Mouse (Mus musculus) layer of hippocampus, adult 9-11 months (tissue): ENCODE measurements at regions not wholly inside any gene's neighbourhood (a gene's known extent, or its start where the extent isn't known, plus 50 kb on each side); places are given as distances from the start of the nearest gene placed in this dataset.
"Not testable (repeated sequence)": the region's sequence is repeated elsewhere in the genome, so short reads cannot be mapped to it uniquely, and the experiment has no call there.

ENCODE experiments used
- DNase-seq: peaks from one replicate; pipeline ENCODE4 v3.0.0; 2022

DNA sequence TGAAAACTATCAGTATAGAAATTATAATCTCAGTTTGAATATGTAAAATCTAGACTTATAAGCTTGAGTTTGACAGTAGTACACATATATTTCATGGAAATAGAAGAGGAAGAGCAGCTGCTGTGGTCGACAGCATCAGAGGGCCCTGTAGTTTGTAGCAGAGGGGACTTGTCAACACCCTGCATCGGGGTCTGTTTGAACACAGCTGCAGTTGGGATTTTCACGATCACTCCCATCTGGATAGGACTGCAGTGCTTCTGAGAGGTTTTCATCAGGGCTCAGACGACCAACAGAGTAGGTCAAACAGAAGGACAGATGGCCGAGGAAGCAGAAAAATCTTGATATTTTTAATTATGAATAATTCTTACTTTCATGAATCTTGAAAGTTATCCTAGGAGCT lies 523.8 kb downstream of the Tpm3-rs7 start:
- DNase-seq = no peak

DNA sequence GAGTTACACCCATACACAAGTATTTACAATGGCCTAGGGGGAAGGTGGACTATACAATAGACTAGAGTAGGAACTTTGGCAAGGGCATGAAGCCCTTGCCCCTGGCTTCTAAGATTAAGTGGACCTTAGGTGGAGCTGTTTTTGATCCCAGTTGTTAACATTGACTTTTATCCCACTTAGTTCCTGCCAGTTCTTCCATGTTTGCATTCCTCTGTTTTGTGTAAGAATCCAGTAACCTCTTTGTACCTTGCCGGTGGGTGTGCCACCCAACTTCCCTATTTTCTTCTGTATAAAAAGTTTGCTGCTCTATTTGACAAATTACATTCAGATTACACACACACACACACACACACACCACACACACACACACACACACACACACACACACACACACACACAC lies 533.4 kb downstream of the Tpm3-rs7 start:
- not testable (repeated sequence) for DNase-seq

DNA sequence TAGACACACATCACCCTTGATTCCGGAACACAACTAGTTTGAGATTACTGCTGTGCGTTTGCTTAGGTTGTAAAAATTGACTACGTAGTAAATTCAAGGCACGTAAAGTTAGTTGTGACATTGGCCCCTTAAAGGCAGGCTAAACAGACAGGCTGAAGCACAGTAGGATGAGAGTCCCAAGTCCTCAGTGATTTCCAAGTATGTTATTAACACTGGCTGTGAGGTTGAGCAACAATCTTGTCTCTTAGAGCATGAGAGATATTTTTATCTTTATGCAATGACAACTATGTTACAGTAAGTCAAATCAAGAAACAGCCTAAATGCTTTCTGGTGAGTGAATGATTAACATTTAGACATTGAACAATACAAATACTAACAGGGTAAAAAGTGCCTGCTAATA lies 538.6 kb downstream of the Tpm3-rs7 start:
- no peak for DNase-seq

DNA sequence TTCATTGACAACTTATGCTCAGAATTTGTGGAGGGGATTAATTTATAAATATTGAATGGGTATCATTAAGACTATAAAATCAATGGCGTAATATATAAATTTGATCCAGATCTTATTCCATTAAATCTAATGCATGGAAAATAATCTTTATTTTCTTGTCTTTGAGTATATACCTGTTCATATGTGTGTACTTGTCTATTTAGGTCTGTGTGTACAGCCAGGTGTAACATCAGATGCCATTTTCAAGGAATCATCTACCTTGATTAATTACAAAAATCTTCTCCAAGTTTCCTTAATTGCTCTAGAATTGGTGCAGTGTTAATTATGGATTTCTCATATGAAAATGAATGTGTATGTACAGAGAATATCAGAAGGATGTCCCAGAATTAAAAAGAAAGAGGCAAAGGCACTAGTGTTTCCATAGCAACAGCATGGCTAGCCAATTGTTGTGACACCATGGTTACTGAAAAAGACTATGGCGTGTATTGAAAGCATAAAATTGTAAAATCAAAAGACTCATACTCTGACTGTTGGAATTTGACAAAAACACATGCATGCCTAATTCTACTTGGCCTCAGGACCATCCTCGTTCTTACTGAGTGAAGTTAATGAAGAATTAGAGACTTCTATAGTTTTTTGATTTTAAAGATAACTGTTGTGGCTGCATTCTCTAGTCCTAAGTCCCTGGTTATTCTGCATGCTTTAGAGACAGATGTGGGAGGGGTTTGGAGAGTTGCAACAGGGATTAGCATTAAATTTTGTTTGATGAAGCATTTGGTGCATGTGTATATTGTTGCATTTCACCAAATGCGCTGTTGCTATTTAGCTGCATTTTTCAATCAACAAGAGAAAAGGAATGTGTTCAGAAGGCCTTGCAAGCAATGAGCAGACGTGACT lies 553.0 kb downstream of the Tpm3-rs7 start:
- peak; percentile 37 for DNase-seq

DNA sequence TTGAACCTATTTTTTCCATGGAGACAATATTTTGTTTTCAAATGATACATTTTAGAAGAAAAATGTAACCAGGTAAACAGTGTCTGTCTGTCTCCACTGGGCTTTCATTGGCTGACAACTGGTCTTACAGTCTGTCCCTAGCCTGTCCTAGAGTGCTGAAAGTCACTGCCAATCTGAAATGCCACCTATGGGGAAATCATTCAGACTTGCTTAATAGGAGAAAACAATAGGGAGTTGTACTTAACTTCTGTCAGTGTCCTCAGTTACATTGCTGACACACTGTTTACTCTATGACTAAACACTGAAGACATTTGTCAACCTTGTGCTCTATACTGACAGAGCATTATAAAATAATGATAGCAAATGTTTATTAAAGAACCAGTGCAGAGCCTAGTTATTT lies 569.2 kb downstream of the Tpm3-rs7 start:
- no peak for DNase-seq

DNA sequence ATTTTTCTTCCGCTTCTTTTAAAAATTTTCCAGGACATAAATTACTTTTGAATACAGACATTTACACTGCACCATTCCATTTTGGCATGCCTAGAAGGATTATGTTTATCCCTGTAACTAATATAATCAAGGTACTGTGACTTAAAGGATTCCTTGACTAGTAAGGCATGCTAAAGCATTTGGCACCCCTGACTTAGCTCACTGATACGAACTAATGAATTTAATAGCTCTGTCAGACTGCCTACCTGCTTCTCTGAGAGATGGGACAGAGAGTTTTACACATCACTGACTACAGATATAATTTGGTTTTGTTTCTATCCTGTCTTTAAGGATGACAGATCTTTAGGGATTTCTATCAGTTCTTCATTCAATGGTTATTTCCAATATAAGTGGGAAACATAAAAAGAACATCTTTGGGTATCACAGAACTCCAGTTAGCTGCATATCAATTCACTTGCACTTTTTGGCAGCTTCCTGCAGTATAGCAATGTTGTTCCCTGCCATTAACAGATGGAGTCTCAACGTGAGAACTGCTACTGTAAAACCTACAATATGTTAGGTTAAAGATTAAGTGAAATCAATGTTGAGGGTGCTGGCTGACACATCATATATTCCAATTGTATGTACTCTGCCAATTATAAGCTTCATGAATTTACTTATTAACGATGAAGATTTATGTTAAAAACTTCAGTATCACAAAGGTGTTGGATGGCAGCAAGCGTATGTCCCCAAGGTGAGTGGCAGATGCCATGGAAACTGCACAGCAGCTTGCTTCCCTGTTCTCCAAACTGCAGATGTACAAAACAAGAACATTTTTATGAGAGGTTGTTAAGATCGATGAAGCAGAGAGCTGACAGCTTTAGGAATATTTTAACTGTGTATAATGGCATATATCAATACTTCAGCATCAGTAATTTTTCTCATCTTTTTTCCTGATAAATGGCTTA lies 572.8 kb downstream of the Tpm3-rs7 start:
- no peak for DNase-seq

DNA sequence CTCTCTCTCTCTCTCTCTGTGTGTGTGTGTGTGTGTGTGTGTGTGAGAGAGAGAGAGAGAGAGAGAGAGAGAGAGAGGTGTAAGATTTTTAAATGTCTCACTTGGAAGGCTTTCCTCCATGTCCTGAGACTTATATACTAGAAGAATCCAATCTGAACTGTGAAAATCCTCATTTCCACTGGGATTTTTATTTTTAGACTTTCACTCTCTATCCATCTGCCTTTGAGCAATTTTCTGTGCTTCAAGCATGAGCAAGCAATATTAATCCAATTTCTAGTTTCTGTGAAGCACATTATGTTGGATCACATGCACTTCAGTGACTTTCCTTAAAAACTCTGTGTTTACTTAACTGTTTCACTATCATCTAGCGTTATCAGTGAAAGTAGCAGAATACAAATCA lies 616.4 kb downstream of the Tpm3-rs7 start:
- DNase-seq = no peak

DNA sequence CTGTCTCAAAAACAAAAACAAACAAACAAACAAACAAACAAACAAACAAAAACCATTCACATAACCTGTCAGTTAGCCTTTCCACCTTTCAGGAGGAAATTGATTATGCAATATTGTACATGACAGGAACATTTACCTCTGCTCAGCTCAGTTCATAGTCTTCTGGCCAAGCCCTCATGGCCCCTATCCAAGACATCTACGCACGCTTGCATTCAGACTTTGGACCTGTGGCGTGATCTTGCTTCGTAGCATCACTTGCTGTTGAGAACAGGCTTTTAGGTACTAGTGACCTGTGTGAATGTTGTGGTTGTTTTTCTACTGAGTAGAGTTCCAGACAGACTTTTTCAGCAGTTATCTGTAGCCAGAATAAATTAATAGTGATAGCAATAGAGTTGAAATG lies 619.4 kb downstream of the Tpm3-rs7 start:
- DNase-seq = no peak
